Mouse (Mus musculus) Muller cell, postnatal 12 days (primary cell): ENCODE results near the gene F2rl2.

Experiments used
- DNase-seq: peaks from one replicate; pipeline ENCODE4 v3.0.0-alpha.2; 2015; ENCODE audit errors: inconsistent ontology term

The F2rl2 gene

DNA sequence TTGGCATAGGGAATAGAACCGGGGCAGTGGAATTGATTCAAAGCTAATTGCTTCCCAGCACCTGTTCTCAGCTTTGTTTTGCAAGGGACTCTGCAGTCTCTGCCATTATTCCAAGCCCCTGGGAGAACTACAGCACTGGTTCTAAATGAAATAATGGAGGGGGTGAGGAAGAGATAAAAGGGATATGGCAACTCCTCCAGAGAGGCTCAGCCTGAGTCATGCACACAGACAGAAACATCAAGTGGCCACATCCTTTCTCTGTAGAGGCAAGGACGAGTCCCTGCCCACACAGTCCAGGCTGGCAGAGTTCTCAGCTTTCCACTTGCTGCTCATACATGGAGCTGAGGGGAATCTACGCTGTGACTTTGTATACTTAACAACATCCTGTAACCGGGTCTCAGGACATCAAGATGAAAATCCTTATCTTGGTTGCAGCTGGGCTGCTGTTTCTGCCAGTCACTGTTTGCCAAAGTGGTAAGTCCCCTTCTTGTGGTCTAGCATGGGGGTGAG is at the start of gene F2rl2:
Gene F2rl2 (plus strand): TSS at position 200 of the 510 bp plus-strand sequence.
- DNase-seq: peak; percentile 27

DNA sequence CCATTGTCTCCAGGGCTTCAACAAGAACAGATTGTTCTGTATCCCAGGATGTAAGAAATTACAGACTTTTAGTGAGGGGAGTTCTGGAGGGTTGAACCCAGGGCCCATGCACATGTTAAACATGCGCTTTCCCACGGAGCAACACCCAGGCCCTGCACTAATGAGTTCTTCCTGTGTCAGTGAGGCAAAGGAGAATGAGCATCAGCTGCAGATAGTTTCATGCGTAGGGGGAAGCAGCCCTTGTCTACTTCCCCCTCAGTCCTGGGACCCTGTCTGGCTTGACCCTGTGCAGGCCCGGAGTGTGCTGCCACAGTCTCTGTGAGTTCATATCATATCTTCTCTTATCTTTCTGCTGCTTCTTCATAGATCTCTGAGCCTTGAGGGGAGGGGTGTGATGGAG is 49.4 kb upstream of the F2rl2 start:
- DNase-seq: no peak

DNA sequence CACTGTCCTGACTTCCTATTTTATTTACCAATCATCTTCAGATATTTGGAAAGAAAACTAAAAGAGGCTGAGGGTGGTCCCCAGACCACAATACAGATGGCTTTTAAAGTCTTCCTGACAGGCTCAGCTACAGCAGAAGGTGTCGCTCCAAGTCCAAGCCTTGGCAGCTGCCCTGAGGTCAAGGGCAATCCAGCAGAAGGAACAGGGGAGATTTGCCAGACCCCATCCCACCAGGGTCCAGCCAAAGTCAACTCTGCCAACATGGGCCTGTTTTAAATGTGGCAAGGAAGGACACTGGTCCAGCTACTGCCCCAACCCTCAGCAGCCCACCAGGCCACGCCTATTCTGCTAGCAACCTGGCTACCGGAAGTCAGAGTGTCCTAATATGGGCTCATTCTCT is 46.7 kb upstream of the F2rl2 start:
- DNase-seq: no peak

DNA sequence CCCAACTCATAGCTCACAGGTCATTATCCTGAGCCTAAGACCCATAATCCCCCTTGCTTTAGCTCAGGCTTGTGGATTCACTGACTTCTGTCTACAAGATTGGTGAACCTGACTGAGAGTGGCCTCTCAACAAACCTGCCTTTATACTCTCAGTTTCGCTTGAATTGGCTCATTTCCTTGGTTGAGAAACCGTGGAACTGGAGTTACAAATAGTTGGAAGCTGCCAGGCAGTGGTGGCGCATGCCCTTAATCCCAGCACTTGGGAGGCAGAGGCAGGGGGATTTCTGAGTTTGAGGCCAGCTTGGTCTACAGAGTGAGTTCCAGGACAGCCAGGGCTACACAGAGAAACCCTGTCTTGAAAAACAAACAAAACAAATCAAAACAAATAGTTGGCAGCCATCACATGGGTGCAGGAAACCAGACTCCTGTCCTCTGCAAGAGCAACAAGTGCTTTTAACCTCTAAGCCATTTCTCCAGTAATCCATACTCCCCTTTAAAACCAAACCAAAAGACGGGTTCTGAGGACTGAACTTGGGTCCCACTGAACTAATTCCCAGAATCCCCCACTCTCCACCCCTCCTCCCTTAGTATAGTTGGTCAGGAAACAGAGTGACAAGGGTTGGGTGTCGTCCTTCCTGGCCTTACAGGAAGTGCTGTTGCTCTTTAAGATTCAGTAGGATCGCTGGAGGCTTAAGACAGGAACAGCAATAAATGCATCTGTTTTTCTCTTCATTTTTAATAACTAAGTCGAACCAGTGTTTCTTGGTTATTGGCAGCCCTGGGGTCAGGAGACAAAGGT is 44.6 kb upstream of the F2rl2 start:
- DNase-seq: no peak

DNA sequence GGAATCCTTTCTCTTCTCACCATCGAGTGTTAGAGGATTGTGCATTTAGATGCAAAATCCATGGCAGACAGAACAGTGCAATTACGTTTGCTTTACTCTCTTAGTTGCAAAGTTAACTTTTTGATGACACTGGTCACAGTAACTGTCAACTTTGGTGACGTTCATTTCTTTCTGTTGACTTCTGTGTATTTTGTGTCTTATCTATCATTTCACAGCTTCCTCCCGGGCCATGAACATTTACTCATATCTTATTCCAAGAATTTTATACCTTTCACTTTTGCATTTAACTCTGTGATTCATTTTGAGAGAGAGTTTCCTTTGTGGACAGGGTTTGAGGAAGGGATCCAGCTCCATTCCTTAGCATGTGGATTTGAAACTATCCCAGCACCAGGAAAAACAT is 43.0 kb upstream of the F2rl2 start:
- DNase-seq: no peak

DNA sequence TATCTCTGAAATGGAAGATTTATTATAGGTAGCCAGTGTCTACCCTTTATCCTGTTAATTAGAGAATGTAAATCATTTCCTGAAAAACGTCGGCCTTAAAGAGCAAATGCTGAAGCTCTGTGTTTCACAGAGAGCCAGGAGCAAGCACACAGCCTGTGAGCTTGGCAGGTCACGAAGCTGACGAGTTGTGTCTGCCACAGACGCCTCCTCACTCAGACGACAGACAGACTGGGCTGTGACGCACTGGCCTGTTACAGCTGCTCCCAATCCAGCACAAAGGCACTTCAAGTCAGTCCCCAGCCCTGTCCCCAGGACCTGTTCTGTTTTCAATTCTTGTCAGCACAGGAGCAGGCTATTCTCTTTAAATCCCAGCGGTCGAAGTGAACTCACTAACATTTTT is 41.4 kb upstream of the F2rl2 start:
- peak; percentile 17 for DNase-seq

DNA sequence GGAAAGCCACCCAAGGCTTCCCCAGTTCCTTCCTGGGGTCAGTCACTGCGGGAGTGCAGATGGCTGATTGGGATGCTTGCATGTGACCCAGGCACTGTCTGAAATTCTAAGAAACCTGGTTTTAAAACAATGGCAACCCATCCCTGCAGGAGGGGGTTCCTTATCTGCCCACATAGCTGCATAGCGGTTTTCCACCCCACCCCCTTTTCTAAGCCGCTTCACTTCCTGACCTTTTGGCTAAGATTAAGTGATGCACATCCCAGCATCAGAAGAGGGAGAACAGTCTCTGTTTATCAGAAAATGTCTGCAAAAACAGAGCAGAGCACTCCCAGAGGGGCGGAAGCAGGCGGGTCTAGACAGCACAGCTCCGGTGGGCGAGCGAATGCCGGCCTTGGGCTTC is 39.5 kb upstream of the F2rl2 start:
- DNase-seq: no peak

DNA sequence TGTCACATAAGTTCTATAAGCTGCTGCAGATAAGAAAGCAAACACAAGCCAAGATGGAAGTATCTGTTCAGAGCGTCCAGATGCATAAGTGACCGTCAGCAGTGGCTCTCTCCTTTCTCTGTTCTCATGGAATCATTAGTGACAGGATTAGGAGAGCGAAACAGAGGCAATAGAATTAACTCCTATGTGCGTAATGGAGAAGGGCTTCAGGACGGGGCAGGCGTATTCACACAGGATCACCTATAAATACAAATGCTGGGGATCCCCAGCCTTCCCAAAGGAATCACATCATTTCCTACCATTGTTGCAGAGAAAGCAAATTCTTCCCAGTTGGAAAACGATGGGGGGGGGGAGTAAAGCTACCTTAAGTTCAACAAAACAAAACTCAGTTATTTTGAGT is 37.2 kb upstream of the F2rl2 start:
- no peak for DNase-seq

DNA sequence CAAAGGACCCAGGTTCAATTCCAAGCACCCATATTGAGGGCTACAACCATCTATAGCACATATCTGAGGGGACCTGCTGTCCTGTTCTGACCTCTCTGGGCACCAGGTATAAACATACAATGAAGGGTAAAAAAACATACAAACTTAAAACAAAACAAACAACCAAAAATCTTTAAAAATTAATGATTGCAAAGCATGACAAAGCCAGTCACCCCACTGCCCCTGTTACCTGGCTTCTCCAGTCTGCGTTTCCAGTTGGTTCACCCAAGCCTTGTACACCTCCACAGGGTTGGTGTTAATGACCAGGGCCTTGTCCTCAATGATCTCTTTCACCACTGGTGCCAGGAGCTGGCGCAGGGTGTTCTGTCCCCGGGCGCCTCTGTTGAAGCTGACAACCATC is 32.8 kb upstream of the F2rl2 start:
- DNase-seq: no peak

DNA sequence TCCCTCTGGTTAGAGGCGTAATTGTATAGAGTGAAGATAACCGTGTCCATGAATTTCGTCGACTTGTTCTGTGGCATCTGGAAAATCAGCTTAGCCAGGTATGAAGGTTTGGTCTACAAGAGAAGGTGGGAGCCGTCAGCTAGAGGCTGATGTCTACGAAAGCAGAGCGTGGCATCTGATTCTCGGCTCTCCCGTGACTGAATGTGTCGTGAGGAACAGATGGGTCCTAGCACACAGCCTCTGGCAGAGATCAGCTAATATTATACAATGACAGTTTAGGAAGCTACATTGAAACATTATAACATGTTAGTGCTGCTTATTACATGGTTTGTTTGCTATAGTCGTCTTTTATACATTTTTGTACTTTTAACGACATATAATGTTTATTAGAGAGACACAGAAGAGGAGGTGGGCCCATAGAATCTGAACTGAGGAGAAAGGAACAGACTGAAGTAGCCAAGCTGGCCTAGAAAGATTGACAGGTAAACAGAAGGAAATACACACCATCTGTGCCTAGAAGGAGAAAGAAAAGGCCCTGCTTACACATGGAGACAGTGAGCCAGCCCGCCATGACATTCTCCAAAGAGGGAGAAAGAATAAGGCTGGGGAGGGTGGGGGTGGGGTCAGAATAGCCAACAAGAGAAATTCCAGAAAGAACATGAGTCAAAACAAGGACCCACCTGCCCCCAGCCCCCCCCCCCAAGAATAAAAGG is 30.9 kb upstream of the F2rl2 start:
- DNase-seq: no peak

DNA sequence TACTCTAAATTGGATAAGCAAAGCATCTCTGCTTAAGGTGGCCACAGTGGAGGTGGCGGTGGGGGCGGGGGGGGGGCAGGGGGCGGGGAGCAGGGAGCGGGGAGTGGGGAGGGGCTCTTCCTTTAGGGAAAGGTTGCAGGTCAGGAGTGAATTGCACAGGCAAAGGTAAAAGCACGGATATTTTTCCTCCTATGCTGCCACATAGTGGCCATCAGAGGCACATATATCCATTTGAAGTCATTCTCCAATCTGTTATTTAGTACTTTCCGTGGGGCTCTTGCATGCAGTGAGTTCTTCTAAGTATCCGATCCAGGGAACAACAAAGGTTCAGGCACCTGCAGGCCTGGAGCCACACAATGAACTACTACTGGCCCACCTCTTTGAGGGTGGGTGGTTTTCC is 29.4 kb upstream of the F2rl2 start:
- DNase-seq: no peak

DNA sequence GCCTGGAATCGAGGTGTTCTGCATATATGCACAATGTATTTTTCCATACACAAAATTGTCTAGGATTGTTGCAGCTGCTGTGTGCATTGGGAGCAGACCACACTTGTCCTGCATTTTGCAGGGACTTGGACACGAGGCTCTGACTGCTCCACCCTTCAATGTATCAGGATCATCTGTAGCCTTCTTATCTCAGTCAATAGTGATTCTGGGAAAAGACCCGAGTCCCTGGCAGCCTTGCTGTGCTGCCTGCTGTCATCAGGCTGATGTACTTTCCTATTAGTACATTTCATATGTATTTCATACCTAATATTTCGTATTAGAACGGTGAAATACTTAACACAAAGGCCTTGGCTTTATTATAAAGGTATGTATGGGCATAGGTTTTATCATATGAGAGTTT is 26.1 kb upstream of the F2rl2 start:
- no peak for DNase-seq

DNA sequence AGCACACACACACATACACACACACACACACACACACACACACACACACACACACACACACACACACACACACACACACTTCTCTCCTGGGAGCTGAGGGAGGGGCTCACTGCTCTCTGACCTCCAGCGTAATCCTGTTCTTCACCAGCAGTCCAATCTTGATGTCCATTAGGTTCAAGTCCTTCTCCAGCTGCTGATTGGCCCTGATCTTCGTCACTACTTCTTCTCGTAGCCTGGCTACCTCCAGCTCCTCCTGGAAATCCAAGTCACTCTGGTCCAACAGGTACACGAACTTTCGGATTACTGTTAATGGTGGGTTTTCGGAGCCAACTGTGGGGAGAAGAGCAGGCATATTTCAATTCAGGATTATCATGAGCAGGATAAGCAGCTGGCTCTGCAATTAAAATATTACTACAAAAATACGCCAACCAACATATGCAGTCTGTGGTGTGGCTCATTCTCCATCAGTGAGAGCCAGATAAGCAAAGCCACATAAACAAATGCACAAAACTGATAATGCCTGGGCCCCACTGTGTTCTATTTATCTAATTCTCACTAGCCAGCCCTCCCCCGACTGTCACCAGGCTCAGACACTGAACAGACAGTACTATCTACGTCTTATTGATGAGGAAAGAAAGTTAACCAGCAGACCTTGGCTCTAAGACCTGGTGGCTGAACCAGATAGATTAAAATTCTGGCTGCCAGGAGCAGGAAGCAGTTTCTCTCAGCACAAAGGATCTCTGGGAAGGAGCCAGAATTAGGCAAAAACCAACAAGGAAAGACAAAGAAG is 25.4 kb upstream of the F2rl2 start:
- no peak for DNase-seq

DNA sequence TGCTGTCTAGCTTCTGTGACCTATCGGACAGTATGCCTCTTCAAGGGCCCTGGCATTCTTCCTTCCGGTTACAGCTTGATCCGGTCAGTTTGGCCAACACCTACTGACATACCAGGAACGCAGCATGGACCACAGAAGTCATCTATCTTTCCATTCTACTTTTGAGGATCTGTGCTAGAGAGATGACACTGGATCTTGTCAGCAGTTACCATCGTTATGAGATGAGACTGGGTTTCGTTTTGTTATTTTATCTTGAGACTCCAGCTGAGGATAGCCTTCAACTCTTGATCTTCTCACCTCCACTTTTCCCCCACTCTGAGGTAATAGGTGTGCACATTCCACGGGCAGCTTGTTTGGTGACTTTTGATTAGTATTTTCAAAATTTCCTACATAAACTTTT is 24.3 kb upstream of the F2rl2 start:
- DNase-seq: no peak

DNA sequence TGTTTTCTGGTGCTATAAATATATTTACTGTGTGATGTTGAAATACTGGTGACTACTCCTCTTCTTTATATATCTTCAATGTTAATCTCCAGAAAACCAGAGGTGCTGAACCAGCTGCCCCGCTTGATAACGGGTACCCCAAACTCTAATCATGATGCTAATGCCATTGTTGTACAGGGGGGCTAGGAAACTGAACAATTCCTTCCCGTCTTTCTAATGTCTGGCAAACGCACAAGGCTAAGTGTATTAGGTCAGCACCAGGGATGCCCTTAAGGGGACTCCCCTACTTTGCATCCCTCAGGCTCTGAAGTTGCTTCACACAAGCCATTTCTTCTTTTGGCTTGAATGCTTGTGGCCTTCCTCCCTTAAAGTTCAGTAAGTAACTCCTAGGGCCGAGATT is 17.6 kb upstream of the F2rl2 start:
- DNase-seq: no peak

DNA sequence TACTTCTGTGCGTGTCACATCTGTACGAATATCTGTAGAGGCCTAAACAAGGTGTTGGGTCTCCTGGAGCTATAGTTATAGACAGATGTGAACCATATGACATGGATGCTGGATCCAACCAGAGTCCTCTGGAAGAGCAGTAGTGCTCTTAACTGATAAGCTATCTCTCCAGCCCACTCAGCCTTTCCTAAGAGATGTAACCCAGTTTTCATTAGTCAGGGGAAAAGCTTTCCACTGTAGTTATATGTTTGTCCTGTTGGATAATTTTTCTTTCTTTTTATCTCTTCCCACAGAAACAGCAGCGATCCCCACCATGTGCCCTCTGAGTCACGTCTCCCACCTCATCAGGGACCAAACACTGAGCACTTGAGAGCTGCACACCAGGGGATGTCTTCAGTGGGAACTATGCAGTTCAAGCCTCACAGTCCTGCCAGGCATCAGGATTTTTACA is 17.1 kb upstream of the F2rl2 start:
- no peak for DNase-seq

DNA sequence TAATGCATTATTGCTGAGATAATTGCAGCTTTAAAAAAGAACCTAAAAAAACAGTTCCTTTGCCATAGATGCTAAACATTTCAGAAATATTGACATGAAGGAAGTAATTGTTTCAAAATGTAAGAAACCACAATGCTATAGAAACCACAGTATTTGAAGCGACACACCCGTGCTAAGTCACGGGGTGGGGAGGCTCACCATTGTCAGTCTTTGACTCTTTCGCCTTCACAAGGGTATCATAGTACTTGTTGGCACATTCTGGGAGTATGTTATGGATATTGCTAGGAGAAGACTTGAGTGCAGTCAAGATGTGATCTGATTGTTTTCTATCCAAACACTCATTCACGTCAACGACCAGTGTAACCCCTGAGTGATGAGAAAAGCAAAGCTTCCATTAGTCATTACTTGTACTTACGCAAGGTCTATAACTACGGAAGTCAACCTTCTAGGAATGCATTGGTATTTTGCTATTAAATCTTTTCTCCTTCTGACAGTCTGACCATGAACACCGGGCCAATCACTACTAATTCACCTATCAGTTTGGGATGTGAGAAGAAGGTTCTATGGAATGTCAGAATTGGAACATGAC is 11.9 kb upstream of the F2rl2 start:
- DNase-seq: no peak

DNA sequence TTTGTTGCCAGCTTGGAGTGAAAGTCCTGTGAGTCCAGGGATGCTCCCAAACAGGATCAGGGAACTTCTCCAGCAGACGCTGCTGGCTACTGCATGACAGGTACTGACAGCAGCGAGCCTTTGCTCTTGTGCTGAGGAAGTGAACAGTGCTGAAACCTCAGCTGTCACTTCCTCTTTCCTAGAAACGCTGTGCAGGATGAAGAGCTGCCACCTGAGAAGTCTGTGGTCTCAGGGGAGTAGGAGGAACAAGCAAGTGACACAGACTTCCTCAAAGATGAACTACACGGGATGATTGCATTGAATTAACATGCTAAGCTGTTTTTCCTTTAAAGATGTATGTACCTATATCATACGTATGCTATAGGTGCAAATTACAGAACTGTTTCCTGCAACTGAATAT is 10.9 kb upstream of the F2rl2 start:
- DNase-seq: no peak

DNA sequence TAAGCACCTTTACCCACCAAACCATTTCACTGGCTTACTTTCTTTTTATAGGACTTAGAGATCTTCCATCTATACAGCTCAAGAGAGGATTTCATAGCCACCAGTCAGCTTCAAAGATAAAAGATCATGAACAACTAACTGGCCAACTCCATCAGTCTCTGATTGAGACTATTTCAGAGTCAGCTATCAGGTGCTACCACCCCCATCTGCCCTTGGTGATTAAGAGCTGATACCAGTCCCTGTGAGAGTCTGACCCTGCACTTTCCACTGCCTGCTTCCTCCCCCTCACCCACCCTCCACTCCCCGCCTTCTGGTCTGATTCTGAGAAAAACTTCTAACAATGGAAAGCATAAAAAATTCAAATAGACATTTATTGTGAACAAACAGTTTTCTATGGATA is 8.1 kb upstream of the F2rl2 start:
- DNase-seq: no peak

DNA sequence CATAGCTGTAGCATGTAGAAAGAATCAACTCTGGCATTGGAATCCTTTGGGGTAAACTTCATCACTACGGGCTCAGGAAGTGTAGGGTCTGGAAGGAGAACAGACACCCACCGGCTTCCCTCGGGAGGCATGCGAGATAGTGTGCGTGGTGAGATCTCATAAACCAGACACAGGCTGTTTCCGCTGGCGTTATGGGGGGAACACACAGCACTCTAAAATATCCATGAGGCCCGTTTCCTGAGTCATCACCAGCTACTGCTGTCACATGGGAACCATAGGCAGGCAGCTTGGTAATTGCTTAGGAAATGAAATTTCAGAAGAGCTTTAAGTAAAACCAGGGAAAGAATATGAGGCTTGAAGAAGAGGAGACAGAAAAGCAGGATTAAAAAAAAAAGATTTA is 4.5 kb upstream of the F2rl2 start:
- DNase-seq: no peak

DNA sequence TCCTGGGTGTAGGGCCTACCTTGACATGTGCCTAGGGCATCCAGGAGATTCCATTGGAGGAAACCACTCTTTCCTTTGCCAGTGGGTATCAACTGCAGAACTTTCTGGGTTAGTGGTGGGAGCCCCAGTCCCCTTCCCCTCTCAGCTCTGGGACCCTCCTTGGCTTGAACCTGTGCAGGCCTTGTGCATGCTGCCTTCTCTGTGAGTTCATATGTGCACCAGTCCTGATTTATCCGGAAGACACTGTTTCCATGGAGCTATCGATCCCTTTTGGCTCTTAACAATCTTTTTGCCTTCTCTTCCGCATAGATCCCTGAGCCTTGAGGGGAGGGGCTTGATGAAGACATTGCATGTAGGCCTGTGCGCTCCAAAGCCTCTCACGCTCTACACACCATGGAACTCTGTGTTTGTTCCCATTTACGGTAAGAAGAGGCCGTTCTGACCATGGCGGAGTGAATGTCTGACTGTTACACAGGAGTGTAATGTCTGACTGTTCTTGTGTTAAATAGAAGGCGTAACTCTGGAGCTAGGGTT is 466 bp upstream of the F2rl2 start:
- no peak for DNase-seq

DNA sequence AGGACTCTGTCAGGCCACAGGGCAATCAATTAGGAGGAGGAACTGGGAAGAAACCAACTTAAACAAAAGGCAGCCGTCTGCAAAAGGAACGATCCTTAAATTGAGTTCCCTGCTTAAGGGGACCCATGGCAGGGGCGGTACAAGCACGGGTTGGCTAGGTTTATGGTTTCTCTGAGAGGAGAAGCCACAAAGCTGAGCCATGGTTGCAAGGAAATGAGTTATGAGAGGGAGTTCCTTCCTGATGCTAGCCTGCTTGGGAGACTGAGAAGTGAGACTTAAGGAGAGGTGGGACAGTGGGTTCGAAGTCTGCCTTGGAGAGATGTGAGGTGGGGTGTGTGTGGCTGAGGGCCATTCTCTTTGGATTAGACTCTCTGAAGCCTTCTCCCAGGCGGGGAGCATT is 1.2 kb downstream of the F2rl2 start:
- no peak for DNase-seq
